Mouse (Mus musculus) midbrain, embryonic 11.5 days (tissue): ENCODE data around the gene Mrpl20. TPM values are rescaled to one million over a fixed set of nuclear protein-coding genes. Genes with fewer than 3 reads are reported as not detected.

Experiments
- ATAC-seq: fragments of 200-750 bp; cut with Nextera tagmentation; 2 replicates; pipeline ENCODE4 v1.8.0; 2017; ENCODE audit warnings: moderate TSS enrichment, moderate library complexity; ENCODE audit not compliant: low FRiP score
- DNase-seq: peaks from one replicate; pipeline ENCODE4 v3.0.0; 2015; ENCODE audit warnings: low spot score; ENCODE audit errors: missing footprints
- H3K27ac ChIP-seq: fragments of 300-500 bp; sonication (generic); 2 replicates; pipeline ENCODE4 v1.5.1; 2014; ENCODE audit warnings: low read depth, low read length
- H3K27me3 ChIP-seq: fragments of 300-500 bp; sonication (generic); 2 replicates; pipeline ENCODE4 v1.6.1; 2014; ENCODE audit warnings: mild to moderate bottlenecking, low read length, moderate library complexity, mixed read lengths; ENCODE audit not compliant: control insufficient read depth, insufficient read depth
- H3K36me3 ChIP-seq: fragments of 300-500 bp; sonication (generic); 2 replicates; pipeline ENCODE4 v1.6.1; 2014; ENCODE audit warnings: mild to moderate bottlenecking, low read length, moderate library complexity, mixed read lengths; ENCODE audit not compliant: control insufficient read depth, insufficient read depth
- H3K4me1 ChIP-seq: fragments of 300-500 bp; sonication (generic); 2 replicates; pipeline ENCODE4 v1.6.1; 2014; ENCODE audit warnings: low read length; ENCODE audit not compliant: control insufficient read depth, insufficient read depth
- H3K4me2 ChIP-seq: fragments of 300-500 bp; sonication (generic); 2 replicates; pipeline ENCODE4 v1.6.1; 2014; ENCODE audit warnings: mild to moderate bottlenecking, moderate library complexity
- H3K4me3 ChIP-seq: fragments of 300-500 bp; sonication (generic); 2 replicates; pipeline ENCODE4 v1.5.1; 2014; ENCODE audit warnings: low read depth, low read length
- H3K9ac ChIP-seq: fragments of 300-500 bp; sonication (generic); 2 replicates; pipeline ENCODE4 v1.6.1; 2014; ENCODE audit warnings: low read length
- H3K9me3 ChIP-seq: fragments of 300-500 bp; sonication (generic); 2 replicates; pipeline ENCODE4 v1.6.1; 2016; ENCODE audit warnings: low read length; ENCODE audit not compliant: control insufficient read depth
- WGBS: fragments of 180-500 bp; shearing (Covaris S2); extraction: QIAGEN DNeasy Blood & Tissue Kit; methylation state at CpG from one replicate; pipeline ENCODE4 v1.1.7; 2014; 5-methylcytosine and 5-hydroxymethylcytosine counted together
- polyA plus RNA-seq: library from polyadenylated mRNA; unstranded; fragments of >200 nt; fragmentation: Nextera tagmentation; extraction: Ambion mirVana; gene quantifications from 2 replicates; pipeline ENCODE4 v1.2.1, GENCODE M21; 2014

Mrpl20 gene
- polyA plus RNA-seq, 1 experiment from 2014 or later = 243 TPM

DNA sequence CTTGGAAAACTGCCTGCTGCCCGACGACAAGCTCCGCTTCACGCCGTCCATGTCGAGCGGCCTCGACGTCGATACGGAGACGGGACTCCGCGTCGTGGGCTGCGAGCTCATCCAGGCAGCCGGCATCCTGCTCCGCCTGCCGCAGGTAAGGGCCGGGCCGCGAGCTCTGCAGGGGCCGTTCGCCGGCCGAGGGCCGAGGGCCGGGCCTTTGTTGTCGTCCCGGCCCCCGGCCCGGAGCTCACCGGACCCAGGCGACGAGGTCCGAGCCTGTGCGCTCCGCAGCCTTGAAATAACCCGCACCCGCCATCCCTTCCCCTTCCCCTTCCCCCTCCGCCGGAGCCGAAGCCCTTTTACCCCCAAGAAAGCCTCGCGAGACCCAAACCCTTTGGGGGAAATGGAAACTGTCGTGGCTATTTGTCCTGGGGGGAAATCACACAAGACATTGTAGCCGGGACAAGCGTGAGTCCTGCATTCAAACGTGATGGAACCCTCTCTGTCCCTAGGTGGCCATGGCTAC lies 10.0 kb downstream of the Mrpl20 start:
- H3K9ac ChIP-seq = peak overlapping the region; percentile 99
- peaks cover 25% of the 10 kb centered on the region for H3K36me3 ChIP-seq
- H3K27me3 ChIP-seq = no peaks in the 10 kb centered on the region
- no peak; the same call in none of the 2 replicates for ATAC-seq
- peak overlapping the region; percentile 62 for H3K27ac ChIP-seq
- H3K4me3 ChIP-seq = peak overlapping the region; percentile 100
- peaks cover 15% of the 10 kb centered on the region for H3K4me1 ChIP-seq
- under 1% methylated on average over 46 of the region's 49 CpGs for WGBS
- H3K9me3 ChIP-seq = no peaks in the 10 kb centered on the region
- peak overlapping the region; percentile 60 for H3K4me2 ChIP-seq
- DNase-seq = peak; percentile 92

DNA sequence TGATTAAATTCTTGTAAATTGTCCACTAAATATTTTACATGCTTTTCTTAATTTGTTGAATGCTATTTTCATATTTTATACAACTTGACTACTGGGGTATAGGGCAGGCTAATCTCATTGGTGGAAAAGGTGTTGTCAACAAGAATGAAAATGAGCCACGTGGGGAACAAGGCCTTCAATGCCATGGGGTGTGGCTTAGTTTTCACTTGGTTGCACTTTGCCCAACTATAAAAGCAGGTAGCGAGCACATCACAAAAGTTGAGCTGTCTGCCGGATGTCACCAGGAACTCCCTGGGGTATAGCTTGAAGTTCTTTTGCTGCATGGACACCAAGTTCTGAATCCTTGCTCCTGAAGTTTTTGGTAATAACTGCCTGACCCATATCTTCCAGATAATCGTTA lies 14.9 kb downstream of the Mrpl20 start:
- H3K9ac ChIP-seq = no peak overlapping the region
- no peak overlapping the region for H3K4me3 ChIP-seq
- H3K4me1 ChIP-seq = peaks cover 11% of the 10 kb centered on the region
- H3K27me3 ChIP-seq = no peaks in the 10 kb centered on the region
- 81% methylated on average over 4 of the region's 4 CpGs for WGBS
- no peak overlapping the region for H3K27ac ChIP-seq
- H3K36me3 ChIP-seq = peaks cover 46% of the 10 kb centered on the region
- no peak for DNase-seq
- H3K9me3 ChIP-seq = no peaks in the 10 kb centered on the region
- ATAC-seq = no peak
- H3K4me2 ChIP-seq = no peak overlapping the region

DNA sequence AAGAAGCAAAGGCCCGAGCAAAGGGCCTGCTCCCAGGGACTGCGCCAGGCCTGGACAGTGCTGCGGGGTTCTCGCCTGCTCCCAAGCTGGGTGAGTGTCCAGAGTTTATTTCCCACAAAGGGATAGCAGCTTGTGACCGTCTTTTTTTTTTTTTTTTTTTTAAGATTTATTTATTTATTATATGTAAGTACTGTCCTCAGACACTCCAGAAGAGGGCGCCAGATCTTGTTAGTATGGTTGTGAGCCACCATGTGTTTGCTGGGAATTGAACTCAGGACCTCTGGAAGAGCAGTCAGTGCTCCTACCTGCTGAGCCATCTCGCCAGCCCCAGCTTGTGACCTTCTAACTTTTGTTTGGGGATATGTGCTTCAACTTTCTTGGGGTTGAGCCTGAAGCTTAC lies 18.3 kb downstream of the Mrpl20 start:
- Histone ChIP-seq H3K9ac (no peak overlapping the region), H3K9me3 (no peaks in the 10 kb centered on the region), H3K4me2 (no peak overlapping the region), H3K36me3 (peaks cover 55% of the 10 kb centered on the region), H3K27me3 (no peaks in the 10 kb centered on the region), H3K4me3 (no peak overlapping the region), H3K27ac (no peak overlapping the region), H3K4me1 (no peaks in the 10 kb centered on the region)
- 90% methylated on average over 7 of the region's 7 CpGs for WGBS
- DNase-seq (no peak), ATAC-seq (no peak)

DNA sequence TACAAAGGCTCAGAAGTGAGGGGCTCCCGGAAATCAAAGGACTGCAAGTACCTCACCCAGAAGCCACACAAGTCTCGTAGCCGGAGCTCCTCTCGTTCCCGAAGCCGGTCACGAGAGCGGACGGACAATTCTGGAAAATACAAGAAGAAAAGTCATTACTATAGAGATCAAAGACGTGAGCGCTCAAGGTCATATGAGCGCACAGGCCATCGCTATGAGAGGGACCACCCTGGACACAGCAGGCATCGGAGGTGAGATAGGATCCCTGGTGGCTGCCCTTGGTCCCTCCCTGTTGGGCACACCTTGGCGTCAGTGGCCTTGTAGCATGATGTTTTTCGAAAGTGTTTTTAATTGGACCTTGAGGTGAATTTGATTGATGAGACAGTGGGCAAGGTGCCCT lies 20.8 kb downstream of the Mrpl20 start:
- no peaks in the 10 kb centered on the region for H3K9me3 ChIP-seq
- H3K36me3 ChIP-seq = peaks cover 48% of the 10 kb centered on the region
- no peak overlapping the region for H3K4me3 ChIP-seq
- no peak overlapping the region for H3K4me2 ChIP-seq
- H3K27ac ChIP-seq = no peak overlapping the region
- H3K4me1 ChIP-seq = no peaks in the 10 kb centered on the region
- no peak for DNase-seq
- H3K9ac ChIP-seq = no peak overlapping the region
- WGBS = 97% methylated on average over 16 of the region's 16 CpGs
- no peaks in the 10 kb centered on the region for H3K27me3 ChIP-seq
- ATAC-seq = no peak

DNA sequence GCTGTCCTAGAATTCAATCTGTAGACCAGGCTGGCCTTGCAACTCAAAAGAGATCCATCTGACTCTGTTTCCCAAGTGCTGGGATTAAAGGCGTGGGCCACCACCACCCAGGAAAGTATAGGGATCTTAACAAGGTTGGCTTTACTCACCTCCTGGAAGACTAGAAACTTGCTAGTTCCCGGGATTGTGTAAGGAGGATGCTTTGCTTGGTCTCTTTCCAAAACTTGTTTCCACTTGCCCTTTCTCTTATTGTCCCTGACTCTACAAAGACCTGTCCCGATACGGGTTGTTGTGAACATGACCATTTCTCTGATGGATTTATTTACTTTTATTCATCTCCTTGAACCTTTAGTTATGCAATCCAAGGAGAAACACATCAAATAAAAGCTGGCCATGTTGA lies 27.2 kb downstream of the Mrpl20 start:
- ATAC-seq = no peak
- no peak overlapping the region for H3K27ac ChIP-seq
- H3K9me3 ChIP-seq = no peaks in the 10 kb centered on the region
- no peak overlapping the region for H3K9ac ChIP-seq
- 94% methylated on average over 4 of the region's 4 CpGs for WGBS
- no peak overlapping the region for H3K4me3 ChIP-seq
- no peaks in the 10 kb centered on the region for H3K27me3 ChIP-seq
- H3K4me2 ChIP-seq = no peak overlapping the region
- H3K36me3 ChIP-seq = peaks cover 8% of the 10 kb centered on the region
- peaks cover 8% of the 10 kb centered on the region for H3K4me1 ChIP-seq
- no peak for DNase-seq

DNA sequence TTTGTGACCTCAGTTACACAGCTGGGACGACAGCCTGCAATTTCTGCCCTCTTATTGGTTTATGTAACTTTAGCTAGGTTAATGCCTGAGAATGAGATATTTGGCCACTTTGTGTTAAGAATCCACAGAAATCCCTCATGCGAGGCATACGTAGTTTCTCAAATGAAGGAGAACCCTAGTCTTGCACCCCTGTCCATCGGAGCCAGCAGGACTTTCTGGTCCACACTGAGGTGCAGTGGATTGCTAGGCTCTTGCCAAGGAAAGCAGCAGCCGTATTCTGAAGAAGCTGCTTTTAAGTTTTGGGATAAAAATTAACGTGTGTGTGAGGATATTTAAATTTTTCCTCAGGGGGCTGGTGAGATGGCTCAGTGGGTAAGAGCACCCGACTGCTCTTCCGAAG lies 27.9 kb downstream of the Mrpl20 start:
- Histone ChIP-seq H3K9ac (no peak overlapping the region), H3K4me3 (peak overlapping the region; percentile 87; the same call in 1 of the 2 replicates), H3K4me2 (peak overlapping the region; percentile 96; the same call in 1 of the 2 replicates), H3K36me3 (peaks cover 7% of the 10 kb centered on the region), H3K4me1 (peaks cover 8% of the 10 kb centered on the region), H3K9me3 (no peaks in the 10 kb centered on the region), H3K27ac (no peak overlapping the region), H3K27me3 (no peaks in the 10 kb centered on the region)
- ATAC-seq (no peak), DNase-seq (no peak)
- WGBS = 63% methylated on average over 8 of the region's 8 CpGs

DNA sequence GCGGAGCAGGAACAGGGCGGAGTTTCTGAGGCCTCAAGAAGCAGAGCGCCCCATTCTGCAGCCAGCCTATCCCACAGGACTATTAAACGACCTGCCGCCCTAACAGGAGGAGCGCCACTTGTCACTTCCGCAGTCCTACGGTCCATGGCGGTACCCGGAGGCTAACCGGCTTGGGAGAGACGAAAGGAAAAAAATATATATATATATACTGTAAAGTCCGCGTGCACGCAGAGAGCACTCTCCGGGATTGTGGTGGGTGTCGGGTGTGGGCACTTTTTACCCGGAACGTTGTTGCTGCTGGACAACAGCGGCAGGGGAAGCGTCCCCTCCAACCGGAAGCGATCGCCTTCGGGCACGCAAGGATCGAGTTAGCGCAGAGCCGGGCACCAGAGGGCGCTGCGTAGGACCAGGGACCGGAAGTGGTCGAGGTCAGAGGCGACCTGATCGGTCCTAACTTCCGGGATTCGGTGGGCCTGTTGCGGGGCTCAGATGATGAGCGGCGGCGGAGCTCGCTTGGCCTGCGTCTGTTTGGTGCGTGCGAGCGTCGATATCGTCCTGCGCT lies 28.6 kb downstream of the Mrpl20 start, which contains the start of gene Aurkaip1:
Gene Aurkaip1 (plus strand): TSS at position 68 of the 562 bp plus-strand sequence.
- Histone ChIP-seq H3K4me1 (peaks cover 8% of the 10 kb centered on the region), H3K9me3 (no peaks in the 10 kb centered on the region), H3K4me3 (peak within 1 kb of the TSS; percentile 87), H3K9ac (peak within 1 kb of the TSS; percentile 90), H3K36me3 (peaks cover 7% of the 10 kb centered on the region; the same call in 1 of the 2 replicates), H3K27me3 (no peaks in the 10 kb centered on the region), H3K4me2 (peak within 1 kb of the TSS; percentile 96), H3K27ac (peak within 1 kb of the TSS; percentile 80)
- peak; percentile 95 for ATAC-seq
- peak; percentile 100 for DNase-seq
- WGBS = under 1% methylated on average over 49 of the region's 49 CpGs

DNA sequence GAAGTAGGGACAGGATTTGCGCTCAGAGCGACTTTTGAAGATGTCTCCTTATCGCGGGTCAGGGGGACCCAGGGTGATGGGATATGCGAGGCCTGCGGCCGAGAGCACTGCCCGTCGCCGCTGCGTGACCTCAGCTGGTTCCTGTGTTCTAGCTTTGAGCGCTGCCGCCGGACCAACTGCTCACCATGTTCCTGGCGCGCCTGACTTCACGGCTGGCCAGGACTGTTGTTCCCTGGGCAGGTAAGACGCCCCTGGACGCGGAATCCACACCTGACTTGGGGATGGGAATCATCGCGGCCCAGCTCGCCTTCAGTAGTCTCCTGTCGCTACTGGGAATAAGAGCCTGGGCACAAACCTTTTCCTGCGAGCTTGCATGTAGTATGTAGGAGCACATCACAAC lies 29.2 kb downstream of the Mrpl20 start:
- Histone ChIP-seq H3K4me1 (peaks cover 8% of the 10 kb centered on the region), H3K27ac (peak overlapping the region; percentile 58; the same call in 1 of the 2 replicates), H3K27me3 (no peaks in the 10 kb centered on the region), H3K9me3 (no peaks in the 10 kb centered on the region), H3K4me2 (peak overlapping the region; percentile 96), H3K4me3 (peak overlapping the region; percentile 87), H3K9ac (peak overlapping the region; percentile 90), H3K36me3 (peaks cover 7% of the 10 kb centered on the region; the same call in 1 of the 2 replicates)
- WGBS = 2% methylated on average over 25 of the region's 25 CpGs
- no peak; the same call in 1 of the 2 replicates for ATAC-seq
- DNase-seq = no peak

DNA sequence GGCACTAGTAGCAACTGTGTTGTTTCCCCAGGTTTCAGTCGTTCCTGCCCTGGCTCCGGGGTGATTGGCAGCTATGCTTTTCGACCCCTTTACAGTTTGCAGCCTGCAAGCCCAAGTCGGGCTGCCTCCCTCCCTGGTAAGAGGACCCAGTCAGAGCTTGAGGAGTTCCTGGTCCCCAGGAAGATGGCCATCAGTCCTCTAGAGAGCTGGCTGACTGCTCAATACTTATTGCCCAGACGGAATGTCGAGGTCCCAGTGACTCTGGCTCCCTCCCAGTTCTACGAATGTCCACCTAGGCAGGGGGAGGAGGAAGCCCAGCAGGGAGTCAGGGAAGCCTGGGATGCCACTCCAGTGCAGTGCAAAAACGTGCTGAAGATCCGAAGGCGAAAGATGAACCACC lies 29.6 kb downstream of the Mrpl20 start:
- no peak overlapping the region for H3K27ac ChIP-seq
- ATAC-seq (no peak), DNase-seq (no peak)
- H3K9ac ChIP-seq = peak overlapping the region; percentile 90
- WGBS = 55% methylated on average over 10 of the region's 10 CpGs
- peak overlapping the region; percentile 87 for H3K4me3 ChIP-seq
- no peaks in the 10 kb centered on the region for H3K27me3 ChIP-seq
- no peaks in the 10 kb centered on the region for H3K9me3 ChIP-seq
- H3K4me2 ChIP-seq = peak overlapping the region; percentile 96
- peaks cover 8% of the 10 kb centered on the region for H3K4me1 ChIP-seq
- peaks cover 7% of the 10 kb centered on the region; the same call in 1 of the 2 replicates for H3K36me3 ChIP-seq
